ENCODE assay signal across 8 mouse cellular contexts in genomic region chr5:33683897-33684652, GRCm38 (mm10). TPM values are rescaled to one million over a fixed set of nuclear protein-coding genes. Genes with fewer than 3 reads are reported as not detected.
A peak's percentile ranks its signal among the peaks of the same experiment; 100 is the strongest.
DNase-seq lines count a peak whose midpoint lies in the region; ATAC-seq lines count a peak whose summit lies in the region.

No protein-coding gene starts in this region.

- no peak overlapping the region for H3K27ac ChIP-seq in hindbrain, embryonic 11.5 days (ENCODE audit: low read depth, low read length)
- H3K27ac ChIP-seq in neural tube, embryonic 12.5 days, result no peak overlapping the region

- H3K4me1 ChIP-seq in hindbrain, embryonic 11.5 days (replicated peaks; ENCODE audit: control insufficient read depth, insufficient read depth, low read length), result peaks cover 6% of the 10 kb centered on the region
- H3K4me1 ChIP-seq in neural tube, embryonic 12.5 days, result peaks cover 18% of the 10 kb centered on the region

- no peak overlapping the region for H3K4me2 ChIP-seq in hindbrain, embryonic 11.5 days (replicated peaks; ENCODE audit: low read depth, low read length)
- H3K4me2 ChIP-seq in neural tube, embryonic 12.5 days (replicated peaks), result no peak overlapping the region

- intact Hi-C loops in left cerebral cortex, postnatal 10 days (cut with DNase I), result no loop called here

- no peak overlapping the region for H3K9ac ChIP-seq in hindbrain, embryonic 11.5 days (ENCODE audit: low read depth, low read length)
- no peak overlapping the region for H3K9ac ChIP-seq in neural tube, embryonic 12.5 days

- H3K36me3 ChIP-seq in hindbrain, embryonic 11.5 days (ENCODE audit: control insufficient read depth, insufficient read depth, low read length), result no peaks in the 10 kb centered on the region
- H3K36me3 ChIP-seq in neural tube, embryonic 12.5 days, result no peaks in the 10 kb centered on the region

- peak; percentile 58 for ATAC-seq in hindbrain, embryonic 11.5 days (ENCODE audit: low FRiP score)
- ATAC-seq in neural tube, embryonic 12.5 days (ENCODE audit: low FRiP score, low read depth), result peak; percentile 74

- peak; percentile 27 for DNase-seq in adrenal gland, adult 2 months
- DNase-seq in adrenal gland, adult 8-10 months, result no peak
- DNase-seq in urinary bladder, postnatal 36 days (ENCODE audit: low spot score in 2 of 2), result peak; percentile 29 to 46
- no peak for DNase-seq in urinary bladder, postnatal 4 days (ENCODE audit: low spot score in 2 of 2)
- peak; percentile 75 for DNase-seq in hindbrain, embryonic 11.5 days (ENCODE audit: low spot score)
- DNase-seq in left cerebral cortex, postnatal 10 days (ENCODE audit: extremely low spot score in 1 of 2, low spot score in 2 of 2), result peak; percentile 52 to 56
- DNase-seq in spleen, postnatal 4 days (ENCODE audit: low spot score in 2 of 2), result no peak

- H3K27me3 ChIP-seq in hindbrain, embryonic 11.5 days (ENCODE audit: control insufficient read depth, insufficient read depth, low read length), result no peaks in the 10 kb centered on the region
- peaks cover 5% of the 10 kb centered on the region for H3K27me3 ChIP-seq in neural tube, embryonic 12.5 days (replicated peaks)

- H3K4me3 ChIP-seq in hindbrain, embryonic 11.5 days (ENCODE audit: low read depth, low read length), result no peak overlapping the region
- no peak overlapping the region for H3K4me3 ChIP-seq in neural tube, embryonic 12.5 days

- H3K9me3 ChIP-seq in hindbrain, embryonic 11.5 days (ENCODE audit: control insufficient read depth, low read length), result no peaks in the 10 kb centered on the region
- H3K9me3 ChIP-seq in neural tube, embryonic 12.5 days, result no peaks in the 10 kb centered on the region

- 50% methylated on average over 7 of the region's 7 CpGs for WGBS in hindbrain, embryonic 11.5 days
- 48% methylated on average over 7 of the region's 7 CpGs for WGBS in neural tube, embryonic 12.5 days

RNA-seq across cellular contexts. Expression of gene Tmem129, which starts 25.9 kb away (rescaled TPM):
- 10 to 100 TPM; 27.5 to 31.0 TPM for total RNA-seq in adrenal gland, adult 2 months (2021)
- 80.4 and 90.5 TPM in 2 replicates for polyA plus RNA-seq in adrenal gland, adult 2 months (2012; rRNA removed)
- total RNA-seq in adrenal gland, adult 8-10 months (2022), result 10 to 100 TPM; 28.6 to 37.7 (median 33.2) TPM
- polyA plus RNA-seq in hindbrain, embryonic 11.5 days (2014; fragmentation: Nextera tagmentation; extraction: Ambion mirVana), result 37.2 and 39.0 TPM in 2 replicates
- total RNA-seq in left cerebral cortex, postnatal 10 days (2021), result 10 to 100 TPM; 22.2 to 23.9 TPM
- polyA plus RNA-seq in neural tube, embryonic 12.5 days (2016; fragmentation: Nextera tagmentation; extraction: Ambion mirVana), result 30.3 and 31.5 TPM in 2 replicates

RNA-seq across cellular contexts. Expression of gene Tacc3, which starts 26.1 kb away (rescaled TPM):
- 1 to 10 TPM; 4.4 to 5.4 TPM for total RNA-seq in adrenal gland, adult 2 months (2021)
- polyA plus RNA-seq in adrenal gland, adult 2 months (2012; rRNA removed), result 2.3 and 3.6 TPM in 2 replicates
- 1 to 10 TPM; 3.5 to 9.6 (median 6.7) TPM for total RNA-seq in adrenal gland, adult 8-10 months (2022)
- 232 and 255 TPM in 2 replicates for polyA plus RNA-seq in hindbrain, embryonic 11.5 days (2014; fragmentation: Nextera tagmentation; extraction: Ambion mirVana)
- 10 to 100 TPM in 1 of 2 experiments, 1 to 10 TPM in 1; 9.9 to 15.0 TPM for total RNA-seq in left cerebral cortex, postnatal 10 days (2021)
- polyA plus RNA-seq in neural tube, embryonic 12.5 days (2016; fragmentation: Nextera tagmentation; extraction: Ambion mirVana), result 150 and 160 TPM in 2 replicates

RNA-seq across cellular contexts. Expression of gene Slbp, which starts 31.7 kb away (rescaled TPM):
- 10 to 100 TPM; 29.4 to 37.7 TPM for total RNA-seq in adrenal gland, adult 2 months (2021)
- 17.8 and 25.0 TPM in 2 replicates for polyA plus RNA-seq in adrenal gland, adult 2 months (2012; rRNA removed)
- total RNA-seq in adrenal gland, adult 8-10 months (2022), result 10 to 100 TPM; 34.0 to 42.1 (median 38.5) TPM
- 257 and 262 TPM in 2 replicates for polyA plus RNA-seq in hindbrain, embryonic 11.5 days (2014; fragmentation: Nextera tagmentation; extraction: Ambion mirVana)
- 10 to 100 TPM; 26.5 to 28.9 TPM for total RNA-seq in left cerebral cortex, postnatal 10 days (2021)
- 183 and 184 TPM in 2 replicates for polyA plus RNA-seq in neural tube, embryonic 12.5 days (2016; fragmentation: Nextera tagmentation; extraction: Ambion mirVana)

RNA-seq across cellular contexts. Expression of gene Fgfr3, which starts 37.4 kb away (rescaled TPM):
- total RNA-seq in adrenal gland, adult 2 months (2021), result 1 to 10 TPM; 2.2 to 3.6 TPM
- 3.7 and 5.2 TPM in 2 replicates for polyA plus RNA-seq in adrenal gland, adult 2 months (2012; rRNA removed)
- total RNA-seq in adrenal gland, adult 8-10 months (2022), result 1 to 10 TPM; 2.4 to 4.1 (median 3.1) TPM
- 50.9 and 56.4 TPM in 2 replicates for polyA plus RNA-seq in hindbrain, embryonic 11.5 days (2014; fragmentation: Nextera tagmentation; extraction: Ambion mirVana)
- 100 to 1,000 TPM in 1 of 2 experiments, 10 to 100 TPM in 1; 71.3 to 109 TPM for total RNA-seq in left cerebral cortex, postnatal 10 days (2021)
- polyA plus RNA-seq in neural tube, embryonic 12.5 days (2016; fragmentation: Nextera tagmentation; extraction: Ambion mirVana), result 58.5 and 62.5 TPM in 2 replicates

RNA-seq across cellular contexts. Expression of gene Gm9903, which starts 54.4 kb away (rescaled TPM):
- under 1 TPM; 0.26 to 0.69 TPM for total RNA-seq in adrenal gland, adult 2 months (2021)
- 0.09 and 0.15 TPM in 2 replicates for polyA plus RNA-seq in adrenal gland, adult 2 months (2012; rRNA removed)
- total RNA-seq in adrenal gland, adult 8-10 months (2022), result 1 to 10 TPM in 1 of 4 experiments, under 1 TPM in 3; 0.14 to 1.0 (median 0.62) TPM
- polyA plus RNA-seq in hindbrain, embryonic 11.5 days (2014; fragmentation: Nextera tagmentation; extraction: Ambion mirVana), result 0.66 and 0.94 TPM in 2 replicates
- total RNA-seq in left cerebral cortex, postnatal 10 days (2021), result under 1 TPM; 0.51 to 0.59 TPM
- polyA plus RNA-seq in neural tube, embryonic 12.5 days (2016; fragmentation: Nextera tagmentation; extraction: Ambion mirVana), result 0.49 and 0.61 TPM in 2 replicates

Comparison
In these comparisons a context has a peak if more than half of its experiments do, and no peak if none do; other contexts are left out.
1. DNase-seq: peak in adrenal gland, adult 2 months (single experiment), urinary bladder, postnatal 36 days (2 of 2), hindbrain, embryonic 11.5 days (single experiment) and left cerebral cortex, postnatal 10 days (2 of 2); none in adrenal gland, adult 8-10 months (single experiment), urinary bladder, postnatal 4 days (0 of 2) and spleen, postnatal 4 days (0 of 2).